Mouse (Mus musculus): ENCODE measurements around the gene Sptb. TPM values are rescaled to one million over a fixed set of nuclear protein-coding genes. Genes with fewer than 3 reads are reported as not detected.

Gene Sptb
- polyA plus RNA-seq, 1 experiment from 2014 or later = 1.4 TPM

- H3K9me3 ChIP-seq = no peaks in the 10 kb centered on the region
- H3K36me3 ChIP-seq = peaks cover 59% of the 10 kb centered on the region
- no peak overlapping the region for H3K9ac ChIP-seq
- no peak overlapping the region for H3K4me3 ChIP-seq
- 89% methylated on average over 4 of the region's 4 CpGs for WGBS
- no peak overlapping the region for H3K27ac ChIP-seq
- no peaks in the 10 kb centered on the region for H3K27me3 ChIP-seq
- peaks cover 8% of the 10 kb centered on the region; the same call in 1 of the 2 replicates for H3K4me1 ChIP-seq
- H3K4me2 ChIP-seq = no peak overlapping the region
- ATAC-seq (ENCODE audit: insufficient number of reproducible peaks, low FRiP score, low TSS enrichment, low read depth) = no peak
Observed at GRCm38 (mm10) chr12:76562196-76562595, 148.2 kb downstream of the Sptb start.

GRCm38 (mm10) chr12:76558206-76558605 lies 152.1 kb downstream of the Sptb start:
- H3K4me2 ChIP-seq = no peak overlapping the region
- 65% methylated on average over 5 of the region's 5 CpGs for WGBS
- no peak overlapping the region for H3K9ac ChIP-seq
- H3K27ac ChIP-seq = no peak overlapping the region
- no peak for ATAC-seq (ENCODE audit: insufficient number of reproducible peaks, low FRiP score, low TSS enrichment, low read depth)
- no peak overlapping the region for H3K4me3 ChIP-seq
- no peaks in the 10 kb centered on the region for H3K9me3 ChIP-seq
- H3K27me3 ChIP-seq = no peaks in the 10 kb centered on the region
- peaks cover 26% of the 10 kb centered on the region for H3K36me3 ChIP-seq
- peaks cover 28% of the 10 kb centered on the region for H3K4me1 ChIP-seq

GRCm38 (mm10) chr12:76556745-76557389 lies 153.5 kb downstream of the Sptb start:
- ATAC-seq (ENCODE audit: insufficient number of reproducible peaks, low FRiP score, low TSS enrichment, low read depth) = no peak

GRCm38 (mm10) chr12:76556187-76556586 lies 154.2 kb downstream of the Sptb start:
- WGBS = 80% methylated on average over 7 of the region's 7 CpGs
- ATAC-seq (ENCODE audit: insufficient number of reproducible peaks, low FRiP score, low TSS enrichment, low read depth) = no peak
- H3K9me3 ChIP-seq = no peaks in the 10 kb centered on the region
- no peak overlapping the region for H3K4me2 ChIP-seq
- no peak overlapping the region for H3K4me3 ChIP-seq
- peaks cover 36% of the 10 kb centered on the region for H3K4me1 ChIP-seq
- H3K36me3 ChIP-seq = peaks cover 13% of the 10 kb centered on the region
- H3K27ac ChIP-seq = no peak overlapping the region
- no peak overlapping the region for H3K9ac ChIP-seq
- H3K27me3 ChIP-seq = no peaks in the 10 kb centered on the region

More at GRCm38 (mm10) chr12:76556745-76557389, 153.5 kb downstream of the Sptb start:
- H3K4me1 ChIP-seq = peaks cover 34% of the 10 kb centered on the region
- no peaks in the 10 kb centered on the region for H3K9me3 ChIP-seq
- no peaks in the 10 kb centered on the region for H3K27me3 ChIP-seq
- no peak overlapping the region for H3K4me3 ChIP-seq
- peaks cover 18% of the 10 kb centered on the region for H3K36me3 ChIP-seq
- WGBS = 25% methylated on average over 6 of the region's 6 CpGs
- no peak overlapping the region for H3K9ac ChIP-seq
- H3K4me2 ChIP-seq = no peak overlapping the region
- no peak overlapping the region for H3K27ac ChIP-seq

- peak overlapping the region; percentile 24; the same call in 1 of the 2 replicates for H3K27ac ChIP-seq
Observed at GRCm38 (mm10) chr12:76554871-76555386, 155.4 kb downstream of the Sptb start.

GRCm38 (mm10) chr12:76554392-76554791 lies 156.0 kb downstream of the Sptb start:
- Histone ChIP-seq H3K9ac (no peak overlapping the region), H3K27ac (no peak overlapping the region), H3K4me2 (no peak overlapping the region), H3K4me3 (no peak overlapping the region), H3K4me1 (peaks cover 36% of the 10 kb centered on the region), H3K27me3 (no peaks in the 10 kb centered on the region), H3K36me3 (no peaks in the 10 kb centered on the region), H3K9me3 (no peaks in the 10 kb centered on the region)
- no peak for ATAC-seq (ENCODE audit: insufficient number of reproducible peaks, low FRiP score, low TSS enrichment, low read depth)
- WGBS = 69% methylated on average over 3 of the region's 3 CpGs

More at GRCm38 (mm10) chr12:76554871-76555386, 155.4 kb downstream of the Sptb start:
- WGBS = 81% methylated on average over 3 of the region's 3 CpGs
- Histone ChIP-seq H3K4me3 (no peak overlapping the region), H3K36me3 (peaks cover under 1% of the 10 kb centered on the region; the same call in 1 of the 2 replicates), H3K27me3 (no peaks in the 10 kb centered on the region), H3K4me1 (peaks cover 36% of the 10 kb centered on the region), H3K4me2 (no peak overlapping the region), H3K9ac (no peak overlapping the region), H3K9me3 (no peaks in the 10 kb centered on the region)
- ATAC-seq (ENCODE audit: insufficient number of reproducible peaks, low FRiP score, low TSS enrichment, low read depth) = peak; percentile 22; the same call in 1 of the 2 replicates

GRCm38 (mm10) chr12:76553917-76554316 lies 156.4 kb downstream of the Sptb start:
- H3K9me3 ChIP-seq = no peaks in the 10 kb centered on the region
- 66% methylated on average over 7 of the region's 7 CpGs for WGBS

GRCm38 (mm10) chr12:76552958-76553357 lies 157.4 kb downstream of the Sptb start:
- no peak overlapping the region for H3K4me3 ChIP-seq
- H3K9me3 ChIP-seq = no peaks in the 10 kb centered on the region
- 77% methylated on average over 4 of the region's 4 CpGs for WGBS
- no peak overlapping the region for H3K9ac ChIP-seq
- H3K36me3 ChIP-seq = no peaks in the 10 kb centered on the region
- no peak overlapping the region for H3K27ac ChIP-seq
- no peak overlapping the region for H3K4me2 ChIP-seq
- peaks cover 45% of the 10 kb centered on the region for H3K4me1 ChIP-seq
- ATAC-seq (ENCODE audit: insufficient number of reproducible peaks, low FRiP score, low TSS enrichment, low read depth) = no peak
- H3K27me3 ChIP-seq = no peaks in the 10 kb centered on the region

More at GRCm38 (mm10) chr12:76553917-76554316, 156.4 kb downstream of the Sptb start:
- H3K27me3 ChIP-seq = no peaks in the 10 kb centered on the region
- H3K4me1 ChIP-seq = peaks cover 37% of the 10 kb centered on the region
- H3K36me3 ChIP-seq = no peaks in the 10 kb centered on the region
- ATAC-seq (ENCODE audit: insufficient number of reproducible peaks, low FRiP score, low TSS enrichment, low read depth) = no peak
- H3K9ac ChIP-seq = no peak overlapping the region
- no peak overlapping the region for H3K4me2 ChIP-seq
- no peak overlapping the region for H3K4me3 ChIP-seq
- H3K27ac ChIP-seq = no peak overlapping the region

- WGBS = 35% methylated on average over 8 of the region's 8 CpGs
- no peaks in the 10 kb centered on the region for H3K27me3 ChIP-seq
- no peaks in the 10 kb centered on the region for H3K9me3 ChIP-seq
- no peak overlapping the region for H3K4me3 ChIP-seq
- no peak for ATAC-seq (ENCODE audit: insufficient number of reproducible peaks, low FRiP score, low TSS enrichment, low read depth)
- no peak overlapping the region for H3K4me2 ChIP-seq
- no peak overlapping the region for H3K9ac ChIP-seq
- peaks cover 52% of the 10 kb centered on the region for H3K4me1 ChIP-seq
- H3K36me3 ChIP-seq = no peaks in the 10 kb centered on the region
- H3K27ac ChIP-seq = peak overlapping the region; percentile 68
Observed at GRCm38 (mm10) chr12:76552321-76552720, 158.0 kb downstream of the Sptb start.

- no peak overlapping the region for H3K4me3 ChIP-seq
- H3K9ac ChIP-seq = no peak overlapping the region
- H3K9me3 ChIP-seq = no peaks in the 10 kb centered on the region
- no peak for ATAC-seq (ENCODE audit: insufficient number of reproducible peaks, low FRiP score, low TSS enrichment, low read depth)
- 68% methylated on average over 3 of the region's 3 CpGs for WGBS
- H3K36me3 ChIP-seq = no peaks in the 10 kb centered on the region
- H3K4me2 ChIP-seq = no peak overlapping the region
- no peak overlapping the region for H3K27ac ChIP-seq
- peaks cover 53% of the 10 kb centered on the region for H3K4me1 ChIP-seq
- H3K27me3 ChIP-seq = no peaks in the 10 kb centered on the region
Observed at GRCm38 (mm10) chr12:76549203-76549602, 161.1 kb downstream of the Sptb start.

- H3K4me3 ChIP-seq = no peak overlapping the region
- WGBS = 15% methylated on average over 7 of the region's 7 CpGs
- no peak for ATAC-seq (ENCODE audit: insufficient number of reproducible peaks, low FRiP score, low TSS enrichment, low read depth)
- H3K9me3 ChIP-seq = no peaks in the 10 kb centered on the region
- H3K36me3 ChIP-seq = no peaks in the 10 kb centered on the region
- no peak overlapping the region for H3K9ac ChIP-seq
- no peaks in the 10 kb centered on the region for H3K27me3 ChIP-seq
- H3K4me2 ChIP-seq = no peak overlapping the region
- H3K27ac ChIP-seq = 0 out of 2 replicates have a peak overlapping the region, but pooled peaks have one; percentile 33
- peaks cover 43% of the 10 kb centered on the region for H3K4me1 ChIP-seq
Observed at GRCm38 (mm10) chr12:76548082-76548423, 162.3 kb downstream of the Sptb start.

GRCm38 (mm10) chr12:76547409-76548081 lies 162.8 kb downstream of the Sptb start:
- WGBS = 29% methylated on average over 13 of the region's 13 CpGs
- Histone ChIP-seq H3K4me3 (no peak overlapping the region; the same call in 1 of the 2 replicates), H3K36me3 (no peaks in the 10 kb centered on the region), H3K27ac (peak overlapping the region; percentile 64), H3K27me3 (no peaks in the 10 kb centered on the region), H3K9me3 (no peaks in the 10 kb centered on the region), H3K4me1 (peaks cover 43% of the 10 kb centered on the region), H3K9ac (no peak overlapping the region), H3K4me2 (no peak overlapping the region)
- ATAC-seq (ENCODE audit: insufficient number of reproducible peaks, low FRiP score, low TSS enrichment, low read depth) = peak; percentile 55; the same call in 1 of the 2 replicates
